Mouse (Mus musculus): ENCODE measurements around the gene Zfp644.
"Not testable (repeated sequence)": the region's sequence is repeated elsewhere in the genome, so short reads cannot be mapped to it uniquely, and the experiment has no call there.

The Zfp644 gene

DNA sequence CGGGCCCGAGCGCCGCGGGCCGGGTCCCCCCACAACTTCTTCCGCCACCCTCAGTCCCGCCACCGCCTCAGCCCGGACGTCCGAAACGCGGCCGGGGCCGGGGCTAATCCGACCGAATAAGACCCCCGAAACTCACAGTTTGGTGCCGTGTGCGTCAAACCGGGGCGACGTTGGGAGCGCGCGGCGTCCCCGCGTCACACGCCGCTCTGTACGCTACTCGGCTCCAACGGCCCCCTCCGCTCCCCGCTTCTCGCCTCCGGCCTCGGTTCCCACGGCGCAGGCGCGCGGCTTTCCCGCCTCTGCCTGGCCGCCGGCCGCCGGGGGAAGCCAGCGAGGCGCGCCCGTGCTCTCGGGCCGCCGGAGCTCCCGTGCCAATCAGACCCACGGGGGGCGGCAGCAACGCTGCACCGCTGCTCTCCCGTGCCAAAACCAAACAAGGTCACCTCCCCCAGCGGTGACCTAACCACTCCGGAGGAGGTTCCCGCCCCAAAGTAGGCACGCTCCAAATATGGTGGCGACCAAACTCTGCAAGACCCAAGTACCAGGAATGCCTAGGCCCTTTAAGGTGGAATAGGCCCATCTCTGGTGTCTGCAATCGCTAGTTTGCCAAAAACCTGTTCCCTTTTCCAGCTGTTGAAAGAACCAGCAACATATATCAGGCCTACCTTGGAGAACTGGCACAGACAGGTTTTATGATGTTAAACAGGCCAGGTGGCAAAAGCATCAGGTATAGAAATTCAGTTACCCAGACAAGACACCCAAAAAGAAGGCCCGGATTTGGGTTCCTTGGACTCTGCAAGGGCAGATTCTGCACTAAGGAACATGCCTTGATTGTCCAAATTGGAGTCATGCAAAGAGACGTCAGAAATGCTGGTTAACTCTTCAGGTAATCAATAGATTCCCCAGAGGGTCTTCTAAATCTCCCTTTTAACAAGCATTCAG lies at the start of gene Zfp644:
TSS of gene Zfp644 (minus strand) at position 892 of the 942 bp plus-strand sequence.
- peak; percentile 88 for DNase-seq

DNA sequence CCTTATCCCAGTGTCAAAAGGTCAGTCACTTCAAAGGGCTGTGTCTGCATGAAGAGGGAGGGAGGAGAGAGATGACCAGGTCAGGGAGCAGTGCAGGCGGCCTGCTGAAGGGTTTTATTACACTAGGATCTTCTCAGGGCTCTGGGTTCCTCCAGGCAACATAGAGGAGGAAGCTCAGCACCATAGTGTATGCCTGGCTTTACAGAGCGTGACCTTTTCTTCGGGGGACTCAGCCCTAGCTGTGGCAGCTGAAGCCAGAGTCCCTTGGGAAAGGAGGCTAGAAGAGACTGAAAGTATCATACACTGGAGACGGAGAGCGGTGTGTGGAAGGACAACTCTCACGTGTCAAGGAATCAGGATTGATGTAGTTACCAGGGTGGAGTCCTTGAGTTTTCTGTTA lies 42.6 kb upstream of the Zfp644 start:
- no peak for DNase-seq

DNA sequence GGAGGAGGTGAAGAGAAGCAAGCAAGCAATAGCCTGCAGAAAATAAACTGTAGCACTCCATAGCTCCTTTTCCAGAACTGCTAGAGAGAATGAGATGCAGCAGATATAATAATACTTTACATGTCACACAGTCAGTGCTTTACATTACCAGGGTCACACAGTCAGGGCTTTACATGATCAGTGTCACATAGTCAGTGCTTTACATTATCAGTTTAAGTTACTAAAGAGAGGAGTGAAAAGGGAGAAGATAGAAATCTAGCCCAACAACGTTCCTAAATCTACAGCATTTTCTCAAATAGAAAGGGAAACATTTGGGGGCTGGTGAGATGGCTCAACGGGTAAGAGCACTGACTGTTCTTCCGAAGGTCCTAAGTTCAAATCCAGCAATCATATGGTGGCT lies 26.4 kb upstream of the Zfp644 start:
- DNase-seq: no peak

DNA sequence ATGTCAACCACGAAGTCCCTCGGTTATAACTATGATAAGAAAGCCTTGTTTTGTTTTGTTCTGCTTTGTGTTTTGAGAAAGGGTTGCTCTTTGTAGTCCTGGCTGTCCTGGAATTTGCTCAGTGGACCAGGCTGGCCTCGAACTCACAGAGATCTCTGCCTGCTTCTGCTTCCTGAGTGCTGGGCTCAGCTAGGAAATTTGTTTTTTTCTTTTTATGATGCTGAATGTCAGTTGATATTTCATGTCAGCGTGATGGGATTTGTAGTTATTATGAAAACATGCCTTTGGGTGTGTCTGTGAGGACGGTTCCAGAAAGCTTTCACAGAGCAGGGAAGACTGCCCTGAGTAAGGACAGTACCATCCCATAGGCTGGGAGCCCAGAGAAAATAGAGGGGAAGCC lies 25.7 kb upstream of the Zfp644 start:
- DNase-seq: no peak

DNA sequence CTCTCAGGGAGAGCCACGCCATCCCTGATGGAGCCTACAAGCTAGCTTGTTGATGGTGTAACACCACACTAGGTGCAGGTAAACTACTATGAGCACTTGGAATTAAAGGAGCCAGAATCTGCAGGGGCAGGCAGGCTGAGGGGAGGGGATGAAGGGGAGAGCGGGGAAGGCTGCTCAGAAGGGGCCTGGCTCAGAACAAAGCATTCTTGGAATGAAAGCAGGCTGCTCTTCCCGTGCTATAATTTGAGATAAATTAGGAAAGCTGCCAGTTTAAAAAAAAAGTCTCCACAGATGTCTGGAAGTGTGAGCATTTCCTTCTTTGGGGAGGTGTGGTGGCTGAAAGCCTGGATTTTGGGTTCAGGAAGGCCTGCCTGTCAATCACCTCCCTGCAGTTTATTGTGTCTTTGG lies 14.8 kb upstream of the Zfp644 start:
- DNase-seq: no peak

DNA sequence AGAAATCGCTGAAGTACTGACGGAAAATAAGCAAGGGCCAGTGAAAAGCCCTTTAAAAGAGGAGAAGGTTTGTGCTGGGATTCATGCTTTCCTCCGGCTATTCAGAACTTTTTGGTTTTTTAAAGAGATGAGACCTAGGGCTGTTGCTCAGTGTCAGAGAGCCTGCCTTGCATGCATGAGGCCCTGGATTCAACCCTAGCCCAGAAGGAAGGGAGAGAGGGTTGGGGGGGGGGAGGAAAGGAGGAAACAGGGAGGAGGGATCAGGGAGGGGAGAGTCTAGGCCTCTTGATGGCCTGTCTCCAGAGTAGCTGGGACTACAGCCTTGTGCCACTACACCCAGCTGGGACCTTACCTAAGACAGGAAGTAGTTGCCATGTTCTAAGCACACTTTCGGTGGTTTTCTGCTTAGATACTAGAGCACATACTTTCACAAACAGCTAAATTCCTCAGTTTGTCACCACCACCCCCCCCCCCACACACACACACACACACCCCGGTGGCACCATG lies 14.2 kb upstream of the Zfp644 start:
- no peak for DNase-seq

DNA sequence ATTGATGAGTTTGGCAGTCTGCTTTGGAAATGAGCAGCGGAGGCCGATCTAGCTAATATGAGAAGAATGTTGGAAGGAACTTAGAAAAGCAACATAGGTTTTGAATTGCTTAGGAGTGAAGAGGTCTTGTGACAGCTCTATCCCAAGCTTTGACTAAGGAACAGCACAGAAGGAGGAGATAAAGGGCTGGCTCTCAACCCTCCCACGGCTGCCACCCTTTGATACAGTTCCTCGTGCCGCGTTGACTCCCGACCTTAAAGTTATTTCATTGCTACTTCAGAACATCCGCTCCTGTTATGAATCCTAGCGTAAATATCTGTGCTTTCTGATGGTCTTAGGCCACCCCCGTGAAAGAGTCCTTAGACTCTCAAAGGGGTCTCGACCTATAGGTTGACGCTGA lies 13.5 kb upstream of the Zfp644 start:
- no peak for DNase-seq

DNA sequence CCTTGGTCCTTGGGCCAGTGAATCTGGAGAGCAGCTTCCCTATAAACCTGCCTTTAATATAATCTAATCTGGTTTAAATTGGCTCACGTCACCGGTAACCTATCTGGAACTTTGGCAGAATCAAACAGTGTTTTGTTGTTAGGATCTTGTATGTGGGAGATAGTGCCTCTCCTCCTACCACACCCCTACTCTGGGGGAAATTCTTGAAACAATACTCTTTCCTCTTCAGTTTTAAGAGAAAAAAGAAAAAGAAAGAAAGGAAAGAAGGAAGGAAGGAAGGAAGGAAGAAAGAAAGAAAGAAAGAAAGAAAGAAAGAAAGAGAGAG lies 13.0 kb upstream of the Zfp644 start:
- DNase-seq: no peak

DNA sequence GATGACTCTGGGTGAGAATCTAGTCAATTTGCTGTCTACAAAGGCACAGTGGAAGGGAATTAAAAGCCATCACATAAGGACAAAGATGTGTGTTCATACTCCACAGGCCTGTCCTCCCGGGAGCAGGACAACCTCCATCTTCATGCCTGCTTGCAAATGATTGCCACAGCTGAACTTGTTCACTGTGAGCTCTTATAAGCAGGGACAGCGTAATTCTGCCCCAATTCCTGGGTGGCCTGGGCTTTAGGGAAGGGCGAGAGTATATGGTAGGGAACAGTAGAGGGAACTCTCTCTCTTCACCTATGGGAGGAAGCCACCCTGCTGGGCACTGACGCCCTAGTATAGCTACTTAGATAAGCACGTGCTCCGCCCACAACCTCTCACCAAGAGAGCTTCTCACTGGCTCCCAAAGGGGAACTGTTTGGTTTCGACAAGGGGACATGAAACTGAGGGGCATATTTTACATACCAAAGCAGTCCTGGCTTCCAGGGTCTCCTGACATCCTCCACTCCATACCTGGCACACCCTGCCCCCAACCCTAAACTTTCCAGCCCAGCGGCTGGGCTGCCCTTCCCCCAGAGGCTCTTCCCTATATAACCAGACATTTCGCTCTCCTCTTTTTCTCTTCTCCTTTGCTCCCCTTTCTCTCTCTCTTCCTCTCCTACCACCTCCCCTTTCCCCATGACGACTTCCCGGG lies 12.4 kb upstream of the Zfp644 start:
- no peak for DNase-seq

DNA sequence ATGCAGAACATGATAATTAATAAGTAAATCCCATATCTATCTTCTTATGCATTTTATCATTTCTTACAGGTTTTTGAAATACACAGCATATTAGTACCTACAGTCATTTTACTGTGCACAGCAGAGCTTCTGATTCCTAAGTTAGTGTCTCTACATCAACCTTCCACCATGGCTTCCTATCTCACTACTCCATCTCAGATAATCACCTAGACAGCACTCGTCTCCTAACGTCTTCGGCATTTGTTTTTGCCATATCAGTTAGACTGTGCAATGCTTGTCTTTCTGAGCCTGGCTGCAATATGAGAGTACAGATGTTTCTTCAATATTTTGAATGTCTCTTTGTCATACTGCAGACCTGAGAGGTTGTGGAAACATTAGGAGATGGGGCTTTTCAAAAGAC lies 9.3 kb upstream of the Zfp644 start:
- DNase-seq: no peak

DNA sequence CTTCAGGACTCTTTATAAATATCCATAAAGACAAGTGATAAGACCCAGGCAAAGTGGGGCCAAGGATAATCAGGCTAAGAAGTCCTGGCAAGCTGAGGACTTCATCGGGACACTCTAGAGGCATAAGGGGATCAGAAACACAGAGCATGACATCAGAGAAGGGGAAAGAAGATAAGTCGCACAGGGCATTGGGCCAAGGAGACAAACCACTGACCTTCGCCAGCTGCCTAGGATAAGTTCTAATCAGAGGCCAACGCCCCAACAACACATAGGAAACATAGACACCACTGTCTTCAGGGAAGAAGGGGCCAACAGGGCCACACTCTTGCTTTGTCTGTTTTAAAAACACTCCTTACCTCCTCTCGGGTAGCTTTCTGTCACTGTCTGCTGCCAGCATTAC lies 8.1 kb upstream of the Zfp644 start:
- no peak for DNase-seq

DNA sequence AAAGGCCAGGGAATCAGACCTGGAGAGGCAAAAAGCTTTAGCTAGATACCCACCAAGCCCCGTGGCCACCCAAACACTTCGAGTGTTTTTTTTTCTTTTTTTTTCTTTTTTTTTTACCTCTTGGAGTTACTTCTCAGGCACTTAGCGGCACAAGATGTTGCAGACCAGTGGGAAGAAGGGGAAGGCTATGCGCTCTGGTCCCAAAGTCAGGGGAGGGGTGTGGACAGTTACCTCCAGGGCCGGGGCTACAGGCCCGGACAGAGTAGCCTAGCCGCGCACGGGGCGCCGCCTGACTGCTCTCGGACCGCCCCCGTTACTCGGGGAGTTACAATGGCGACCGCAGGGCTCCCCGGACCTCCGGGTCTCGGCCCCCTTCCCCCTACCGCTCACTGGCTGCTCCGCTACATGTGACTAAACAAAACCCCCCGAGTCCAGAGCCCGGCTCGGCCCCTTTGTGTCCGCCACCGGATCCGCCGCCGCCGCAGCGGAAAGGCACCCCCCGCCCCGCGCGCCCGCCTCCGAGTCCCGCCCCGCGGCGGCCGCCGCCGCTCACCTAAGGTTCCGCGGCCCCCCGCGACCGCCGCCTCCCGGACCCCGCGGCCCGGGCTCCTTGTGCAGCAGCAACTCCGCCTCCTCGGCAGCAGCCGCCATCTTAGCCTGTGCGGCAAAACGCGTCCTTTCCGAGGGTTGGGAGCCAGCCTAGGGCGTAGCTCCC lies 1.2 kb downstream of the Zfp644 start:
- DNase-seq: no peak

DNA sequence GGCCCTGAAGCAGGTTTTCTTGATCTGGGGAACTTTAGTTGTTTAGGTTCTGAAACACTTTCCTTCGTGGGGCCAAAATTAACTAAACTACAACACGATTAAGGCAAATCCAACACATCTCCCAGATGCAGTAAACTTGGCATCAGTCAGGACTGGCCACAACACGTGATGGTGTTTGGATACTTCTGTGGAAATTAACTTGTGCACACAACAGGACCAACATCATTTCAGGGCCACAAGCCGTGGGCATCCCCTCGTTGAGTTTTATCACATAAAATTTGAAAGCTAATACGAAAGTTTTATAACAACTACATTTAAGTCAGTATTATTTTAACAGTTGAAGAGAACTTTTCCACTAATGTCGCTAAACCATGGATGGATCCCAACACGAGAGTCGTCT lies 1.9 kb downstream of the Zfp644 start:
- no peak for DNase-seq

DNA sequence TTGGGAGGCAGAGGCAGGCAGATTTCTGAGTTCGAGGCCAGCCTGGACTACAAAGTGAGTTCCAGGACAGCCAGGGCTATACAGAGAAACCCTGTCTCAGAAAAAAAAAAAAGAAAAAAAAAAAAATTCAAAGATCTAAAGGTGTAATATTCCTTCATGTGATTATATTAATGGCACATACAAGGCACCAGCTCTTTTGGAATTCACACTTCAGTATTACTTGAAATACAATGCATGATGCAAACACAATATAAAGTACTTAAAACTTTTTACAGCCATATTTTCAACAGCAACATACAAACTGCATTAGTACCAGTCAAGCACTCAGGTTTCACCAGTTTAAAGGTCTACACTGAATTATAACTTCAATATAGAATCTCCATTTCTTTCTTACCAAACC lies 2.4 kb downstream of the Zfp644 start:
- no peak for DNase-seq

DNA sequence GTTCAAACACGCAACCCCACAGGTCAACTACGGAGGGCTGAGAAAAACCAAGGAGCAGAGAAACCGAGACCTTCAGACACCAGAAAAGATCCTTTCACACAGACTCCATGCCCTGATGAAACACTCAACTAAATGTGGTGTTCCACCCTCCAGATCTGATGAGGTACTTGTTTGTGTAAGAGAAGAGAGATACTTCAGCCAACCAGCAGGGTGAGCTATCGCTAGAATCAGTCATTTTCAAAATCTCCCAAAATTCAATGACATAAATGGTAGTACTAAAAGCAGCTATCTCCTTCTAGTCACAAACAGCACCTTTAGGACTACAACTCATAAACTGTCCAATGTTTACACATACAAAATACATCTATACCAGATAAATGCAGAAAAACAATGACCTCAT lies 4.1 kb downstream of the Zfp644 start:
- DNase-seq: no peak

DNA sequence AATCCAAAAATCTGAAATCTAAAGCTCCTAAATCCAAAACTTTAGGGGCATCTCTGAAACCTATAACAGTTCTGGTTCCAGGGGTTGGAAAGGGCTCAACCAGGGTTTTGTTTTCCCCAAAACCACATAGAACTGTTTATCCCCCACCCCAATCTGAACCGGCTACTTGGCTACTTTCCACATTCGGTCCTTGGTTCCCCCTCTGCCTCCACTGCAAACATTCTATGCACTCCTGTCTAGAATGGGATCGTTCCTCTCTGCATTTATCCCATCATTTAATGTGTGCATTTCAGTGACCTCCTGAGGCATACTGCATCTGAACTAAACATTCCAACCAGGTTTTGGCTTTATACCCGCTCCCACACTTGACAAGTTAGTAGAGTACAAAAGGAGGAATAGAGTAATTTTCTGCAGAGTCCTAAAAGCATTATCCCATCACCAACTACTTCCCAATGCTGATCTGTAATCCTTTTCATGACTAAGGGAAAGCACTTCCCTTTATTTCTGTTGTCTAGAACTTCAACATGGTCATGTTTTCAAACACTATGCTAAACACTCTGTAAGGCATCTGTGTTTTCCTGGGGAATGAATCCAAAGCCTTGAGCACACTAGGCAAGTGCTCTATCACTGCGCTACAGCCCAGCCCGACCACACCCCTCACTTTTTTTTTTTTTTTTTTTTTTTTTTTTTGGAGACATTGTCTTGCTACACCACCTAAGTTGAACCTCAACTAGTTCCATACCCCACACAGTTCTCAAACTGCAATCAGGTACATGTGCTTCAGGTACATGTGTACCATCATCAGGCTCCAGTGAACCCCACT lies 16.2 kb downstream of the Zfp644 start:
- DNase-seq: no peak

DNA sequence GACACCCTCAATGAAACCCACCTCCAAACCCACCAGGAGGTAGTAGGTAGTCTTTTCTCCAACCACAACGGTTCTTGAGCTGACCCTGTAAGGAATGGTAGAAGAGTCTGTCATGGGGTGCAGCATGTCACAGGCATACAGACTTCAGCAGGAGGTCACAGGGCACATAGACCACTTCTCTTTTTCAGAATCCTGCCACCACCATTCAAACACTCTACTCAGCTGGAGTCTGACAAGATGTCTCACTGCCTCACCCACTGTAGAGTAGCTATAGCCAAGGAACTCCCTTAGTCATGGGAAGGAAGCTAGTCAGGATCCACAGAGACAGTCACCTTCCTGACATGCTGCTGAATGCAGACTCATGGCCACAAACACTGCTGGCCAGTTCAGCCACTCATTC lies 17.4 kb downstream of the Zfp644 start:
- DNase-seq: no peak

DNA sequence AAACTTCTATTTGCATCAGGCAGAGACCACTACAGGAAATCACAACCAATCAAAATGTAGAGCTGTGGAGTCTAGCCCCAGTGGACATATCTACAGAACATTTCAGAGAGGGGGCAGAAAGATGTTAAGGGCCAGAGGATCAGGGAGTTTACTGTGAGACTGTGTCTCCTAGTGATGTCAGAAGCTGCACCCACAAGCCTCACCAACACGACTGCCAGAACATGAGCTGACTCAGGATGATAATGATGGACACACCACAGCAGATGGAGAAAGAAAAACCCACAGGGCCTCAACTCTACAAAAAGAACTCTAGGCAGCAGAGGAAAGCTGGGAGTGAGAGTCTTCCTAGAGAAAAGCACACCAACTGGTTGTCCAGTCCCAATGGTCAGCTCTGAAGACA lies 18.3 kb downstream of the Zfp644 start:
- not testable (repeated sequence) for DNase-seq

DNA sequence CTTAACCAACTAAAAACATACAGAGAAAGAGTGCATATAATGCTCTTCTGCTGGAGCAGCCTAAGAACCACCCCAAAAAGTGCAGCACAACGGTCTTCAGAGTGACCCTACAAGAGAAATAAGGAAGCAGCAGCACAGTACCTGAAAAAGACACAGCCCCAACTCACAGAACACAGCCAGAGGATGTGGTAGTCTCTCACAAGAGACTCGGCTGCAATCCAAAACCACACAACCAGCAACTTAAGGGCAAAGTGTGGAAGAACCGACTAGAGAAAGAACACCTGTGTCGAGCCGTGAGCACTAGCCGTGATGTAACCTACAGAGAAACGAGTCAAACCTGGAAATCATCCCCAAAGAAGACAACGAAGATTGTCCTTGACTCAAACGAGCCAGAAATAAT lies 20.3 kb downstream of the Zfp644 start:
- no peak for DNase-seq

DNA sequence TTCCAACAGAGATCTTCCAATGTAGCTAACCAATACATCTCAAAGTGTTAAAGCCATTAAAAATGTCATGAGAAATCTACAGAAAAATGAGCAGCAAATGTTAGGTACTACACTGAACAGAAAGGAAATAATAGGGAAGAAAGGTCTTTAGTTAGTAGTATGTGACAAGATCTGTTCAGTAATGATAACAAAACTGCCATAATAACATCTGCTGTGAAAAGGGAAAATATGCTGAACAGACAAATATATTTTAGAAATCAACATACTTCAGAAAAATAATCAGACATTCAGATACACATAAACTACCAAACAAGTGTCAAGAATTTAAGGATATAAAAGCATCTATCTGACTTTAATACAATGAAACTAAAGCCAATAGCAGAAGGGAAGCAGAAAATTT lies 24.5 kb downstream of the Zfp644 start:
- no peak for DNase-seq

DNA sequence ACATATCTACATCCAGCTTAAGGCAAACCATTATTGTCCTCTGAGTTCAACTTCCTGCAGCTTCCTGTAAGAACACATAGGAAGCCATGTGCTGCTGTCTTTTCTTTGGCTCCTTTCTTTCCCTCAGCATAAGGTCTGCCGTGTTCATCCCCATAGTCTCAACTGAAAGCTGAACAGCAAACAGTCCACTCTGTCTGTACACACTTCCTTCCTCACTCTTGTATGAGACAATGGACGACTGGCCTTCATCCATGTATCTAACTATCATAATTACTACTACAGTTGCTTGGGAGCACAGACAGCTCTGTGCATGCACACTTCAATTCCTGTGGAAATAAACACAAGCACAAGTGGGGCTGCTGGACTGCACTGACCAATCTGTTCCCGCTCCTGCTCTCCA lies 25.2 kb downstream of the Zfp644 start:
- no peak for DNase-seq

DNA sequence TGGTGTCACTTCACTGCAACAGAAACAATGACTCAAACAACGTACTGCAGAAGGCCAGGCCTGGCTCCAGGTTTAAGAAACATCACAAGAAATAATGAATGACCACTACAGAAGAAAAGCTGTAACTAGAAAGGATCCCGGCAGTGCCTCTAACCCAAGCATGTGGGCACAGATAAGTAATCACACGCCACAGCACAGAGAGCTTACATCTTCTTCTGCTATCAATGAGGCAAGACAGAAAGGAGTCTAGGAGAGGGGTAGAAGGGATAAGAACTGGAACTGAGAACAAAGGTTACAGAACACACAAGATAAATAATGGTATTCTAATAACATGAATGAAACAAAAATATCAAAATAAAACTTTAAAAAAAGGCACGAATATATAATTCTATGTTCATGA lies 32.2 kb downstream of the Zfp644 start:
- no peak for DNase-seq

DNA sequence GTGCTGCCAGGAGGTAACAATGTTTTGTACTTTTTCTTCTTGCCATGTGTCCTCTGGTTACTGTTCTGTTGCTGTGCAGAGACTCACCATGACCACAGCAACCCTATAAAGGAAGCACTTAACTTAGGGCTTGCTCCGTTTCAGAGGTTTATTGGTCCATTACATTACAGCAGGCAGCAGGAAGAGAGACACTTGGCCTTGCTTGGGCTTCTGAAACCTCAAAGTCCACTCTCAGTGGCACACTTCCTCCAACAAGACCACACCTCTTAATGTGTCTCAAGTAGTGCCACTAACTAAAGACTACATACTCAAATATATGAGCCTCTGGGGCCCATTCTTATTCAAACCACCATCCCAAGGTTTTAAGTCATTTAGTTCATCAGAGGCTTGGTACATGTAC lies 36.2 kb downstream of the Zfp644 start:
- DNase-seq: no peak
